Mouse (Mus musculus) thymus, adult 2 months (tissue): Measurements from ENCODE around the gene Gm10570. TPM values are rescaled to one million over a fixed set of nuclear protein-coding genes. Genes with fewer than 3 reads are reported as not detected.

Experiments
- DNase-seq: peaks from one replicate; pipeline ENCODE4 v3.0.0; 2021
- H3K27ac ChIP-seq: fragments of 200-500 bp; 2 replicates; pipeline ENCODE4 v1.5.1; 2012; ENCODE audit warnings: low read length, control low read depth; ENCODE audit not compliant: control insufficient read depth, insufficient read depth
- H3K27me3 ChIP-seq: fragments of 200-500 bp; 2 replicates; pipeline ENCODE4 v1.6.1; 2012; ENCODE audit warnings: mild to moderate bottlenecking, low read length, moderate library complexity, mixed read lengths; ENCODE audit not compliant: control insufficient read depth, insufficient read depth
- H3K36me3 ChIP-seq: fragments of 200-500 bp; 2 replicates; pipeline ENCODE4 v1.6.1; 2012; ENCODE audit warnings: mild to moderate bottlenecking, low read length, moderate library complexity; ENCODE audit not compliant: control insufficient read depth, insufficient read depth
- H3K4me1 ChIP-seq: fragments of 200-500 bp; replicated peaks from 2 replicates; pipeline ENCODE4 v1.6.1; 2012; ENCODE audit warnings: low read length; ENCODE audit not compliant: control insufficient read depth, insufficient read depth
- H3K4me3 ChIP-seq: fragments of 200-500 bp; 2 replicates; pipeline ENCODE4 v1.5.1; 2012; ENCODE audit warnings: mild to moderate bottlenecking, low read length, control low read depth, moderate library complexity; ENCODE audit not compliant: control insufficient read depth, insufficient read depth
- CTCF ChIP-seq: fragments of 200-500 bp; IDR thresholded peaks from 2 replicates; pipeline ENCODE4 v1.5.1; 2012; ENCODE audit warnings: mild to moderate bottlenecking, control low read depth, low read length, moderate library complexity, borderline replicate concordance; ENCODE audit not compliant: control insufficient read depth, poor library complexity, insufficient read depth; ENCODE audit errors: extremely low read depth
- POLR2A ChIP-seq: fragments of 200-500 bp; IDR thresholded peaks from 2 replicates; pipeline ENCODE4 v1.6.1; 2012; ENCODE audit warnings: mild to moderate bottlenecking, low read length, control low read depth, moderate library complexity; ENCODE audit not compliant: control insufficient read depth, poor library complexity, insufficient read depth; ENCODE audit errors: extremely low read depth
- WGBS: fragments of 180-500 bp; shearing (Covaris S2); methylation state at CpG from one replicate; pipeline ENCODE4 v1.1.7; 2018; 5-methylcytosine and 5-hydroxymethylcytosine counted together
- polyA plus RNA-seq: library from polyadenylated mRNA; depleted of rRNA; stranded (reverse); fragments of >200 nt; gene quantifications from 2 replicates; pipeline ENCODE4 v1.2.3, GENCODE M21; 2012

The Gm10570 gene
- polyA plus RNA-seq, 1 experiment: not detected

GRCm38 (mm10) chr4:130309254-130309653 lies 780 bp upstream of the Gm10570 start:
- no peak for TF ChIP-seq POLR2A
- no peak for TF ChIP-seq CTCF
- no peak overlapping the region for H3K27ac ChIP-seq

GRCm38 (mm10) chr4:130307851-130308230 lies 633 bp downstream of the Gm10570 start:
- no peak for DNase-seq
- Histone ChIP-seq H3K4me1 (peaks cover 13% of the 10 kb centered on the region), H3K4me3 (peak overlapping the region; percentile 26; the same call in 1 of the 2 replicates), H3K27ac (no peak overlapping the region), H3K27me3 (peaks cover 17% of the 10 kb centered on the region), H3K36me3 (no peaks in the 10 kb centered on the region)
- TF ChIP-seq POLR2A (no peak), CTCF (no peak)
- 2% methylated on average over 23 of the region's 23 CpGs for WGBS

More at GRCm38 (mm10) chr4:130309254-130309653, 780 bp upstream of the Gm10570 start:
- Histone ChIP-seq H3K4me3 (no peak overlapping the region), H3K36me3 (no peaks in the 10 kb centered on the region), H3K4me1 (peaks cover 13% of the 10 kb centered on the region), H3K27me3 (peaks cover 17% of the 10 kb centered on the region)
- no peak for DNase-seq
- 74% methylated on average over 8 of the region's 8 CpGs for WGBS

- 93% methylated on average over 10 of the region's 10 CpGs for WGBS
- Histone ChIP-seq H3K27ac (no peak overlapping the region), H3K4me3 (no peak overlapping the region), H3K4me1 (peaks cover 13% of the 10 kb centered on the region), H3K36me3 (no peaks in the 10 kb centered on the region), H3K27me3 (peaks cover 17% of the 10 kb centered on the region)
- DNase-seq: no peak
- no peak for TF ChIP-seq CTCF
- TF ChIP-seq POLR2A: no peak
These were observed 1.5 kb downstream of the Gm10570 start for GRCm38 (mm10) chr4:130306796-130307630.

DNA sequence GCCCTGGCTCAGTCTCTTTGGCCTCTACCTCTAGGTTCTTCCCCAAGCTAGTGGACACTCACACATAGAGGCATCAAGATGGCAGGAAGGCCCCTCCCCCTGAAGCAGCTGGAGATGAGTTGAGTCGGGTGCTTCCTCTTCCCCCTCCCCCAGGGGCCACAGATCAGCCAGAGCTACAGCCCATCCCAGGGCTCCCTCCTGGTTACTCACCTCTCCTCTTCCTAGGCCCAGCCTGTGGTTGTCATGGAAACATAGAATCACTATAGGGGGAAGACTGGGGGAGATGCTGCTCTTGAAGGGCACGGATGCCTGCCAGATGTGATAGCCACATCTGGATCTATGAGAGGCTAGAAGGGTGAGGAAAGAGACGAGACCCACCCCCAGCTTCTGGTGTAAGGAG lies 3.7 kb downstream of the Gm10570 start:
- TF ChIP-seq CTCF (no peak), POLR2A (no peak)
- Histone ChIP-seq H3K27ac (no peak overlapping the region), H3K27me3 (peaks cover 17% of the 10 kb centered on the region), H3K36me3 (no peaks in the 10 kb centered on the region), H3K4me1 (peaks cover 13% of the 10 kb centered on the region), H3K4me3 (no peak overlapping the region)
- DNase-seq: no peak
- WGBS: 49% methylated on average over 3 of the region's 3 CpGs

- H3K27ac ChIP-seq: no peak overlapping the region
- no peak for TF ChIP-seq CTCF
- no peak for TF ChIP-seq POLR2A
- no peak overlapping the region for H3K4me3 ChIP-seq
- DNase-seq: no peak
- H3K4me1 ChIP-seq: no peaks in the 10 kb centered on the region
- no peaks in the 10 kb centered on the region for H3K36me3 ChIP-seq
- WGBS: 75% methylated on average over 12 of the region's 12 CpGs
- 0 out of 2 replicates have a peak, but pooled peaks cover 3% of the 10 kb centered on the region for H3K27me3 ChIP-seq
These were observed 6.1 kb downstream of the Gm10570 start for GRCm38 (mm10) chr4:130302285-130302870.

DNA sequence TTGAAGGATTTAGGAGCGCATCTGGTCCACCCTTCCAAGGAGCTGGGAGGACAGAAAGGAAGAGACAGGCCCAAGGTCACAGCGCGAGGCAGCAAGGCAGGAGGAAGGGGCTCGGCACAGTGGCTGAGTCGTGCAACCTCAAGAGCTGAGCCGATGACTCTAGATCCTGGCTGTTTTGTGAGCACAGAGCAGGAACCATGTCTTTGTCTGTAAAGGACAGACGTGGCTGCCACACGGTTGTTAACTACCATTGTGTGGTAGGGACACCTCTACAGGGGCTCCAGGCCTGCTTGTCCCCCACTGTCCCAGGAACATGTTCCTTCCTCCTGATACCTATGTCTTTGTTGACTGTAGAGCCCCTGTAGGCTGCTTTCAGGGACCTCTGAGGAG lies 8.8 kb downstream of the Gm10570 start:
- 84% methylated on average over 8 of the region's 8 CpGs for WGBS
- DNase-seq: no peak
- no peaks in the 10 kb centered on the region for H3K36me3 ChIP-seq
- no peak overlapping the region for H3K4me3 ChIP-seq
- H3K27me3 ChIP-seq: no peaks in the 10 kb centered on the region
- H3K27ac ChIP-seq: no peak overlapping the region
- TF ChIP-seq POLR2A: no peak
- TF ChIP-seq CTCF: no peak
- no peaks in the 10 kb centered on the region for H3K4me1 ChIP-seq
